Mouse (Mus musculus): Measurements from ENCODE around the gene Otulin.
A peak's percentile ranks its signal among the peaks of the same experiment; 100 is the strongest.

Otulin gene

DNA sequence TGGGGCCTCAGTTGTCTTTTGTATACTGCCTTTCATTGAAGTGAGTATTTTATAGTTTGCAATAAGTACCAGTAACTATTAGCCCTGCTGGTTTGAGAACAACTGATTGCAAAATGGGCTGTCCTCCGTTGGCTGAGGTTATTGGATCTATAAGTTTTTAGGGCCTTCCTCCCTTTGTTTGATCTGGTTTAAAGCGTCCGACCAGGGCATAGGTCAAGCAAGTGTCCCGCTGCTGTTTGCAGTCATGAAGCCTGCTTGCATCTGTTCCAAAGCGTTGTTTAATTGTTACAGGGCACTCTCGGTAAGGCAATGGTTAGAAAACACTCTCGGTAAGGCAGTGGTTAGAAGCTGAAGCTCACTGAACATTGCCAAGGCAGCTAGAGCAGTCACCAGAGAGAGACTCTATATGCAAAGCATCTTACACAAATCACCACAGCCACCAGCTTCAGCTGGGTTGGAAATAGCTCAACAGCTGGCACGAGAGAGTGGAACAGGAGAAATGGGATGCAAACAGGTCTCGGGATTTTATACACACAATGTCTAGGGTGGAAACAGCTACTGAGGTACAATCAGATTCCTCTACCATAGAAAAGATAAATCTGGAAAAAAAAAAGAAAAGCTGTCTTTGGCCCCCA, 80.0 kb downstream of the Otulin start:
- DNase-seq (ENCODE audit: inconsistent ontology term): no peak

DNA sequence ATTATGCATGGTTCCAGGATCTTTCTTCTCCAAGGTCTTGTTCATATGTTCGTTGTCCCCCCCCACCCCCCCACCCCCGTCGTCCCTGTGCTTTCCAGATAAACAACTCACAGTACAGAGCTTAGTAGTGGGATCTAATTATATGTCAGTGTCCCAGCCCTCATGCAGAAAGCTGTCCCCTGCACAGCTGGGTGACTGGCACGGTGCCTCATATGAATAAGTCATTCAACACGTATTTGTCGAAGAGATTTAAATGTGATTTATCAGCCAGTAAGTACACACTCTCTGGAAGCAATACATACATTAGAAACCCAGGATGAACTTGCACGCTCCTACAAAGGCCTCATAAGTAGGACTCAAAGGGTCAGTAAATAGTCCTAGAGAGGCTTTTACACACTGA, 80.6 kb downstream of the Otulin start:
- DNase-seq (ENCODE audit: inconsistent ontology term): no peak

DNA sequence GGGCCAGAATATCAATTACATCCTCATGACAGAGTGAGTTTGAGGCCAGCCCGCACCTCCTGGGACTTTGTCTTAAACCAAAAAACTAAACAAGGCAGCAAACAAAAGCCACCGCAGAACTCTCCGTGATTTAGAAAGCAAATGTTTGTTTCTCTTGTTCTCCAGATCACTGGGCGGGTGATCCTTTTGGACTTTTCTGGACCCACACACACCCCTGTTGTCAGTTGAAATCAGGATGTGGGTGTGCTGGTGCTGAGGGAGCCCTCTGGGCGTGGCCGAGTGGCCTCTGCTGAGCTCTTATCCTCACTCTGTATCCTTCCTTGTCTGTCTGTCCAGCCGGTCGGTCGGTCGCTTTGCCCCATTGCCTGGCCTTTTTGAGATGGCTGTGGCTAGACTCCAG, 81.4 kb downstream of the Otulin start:
- DNase-seq (ENCODE audit: inconsistent ontology term): no peak

GRCm38 (mm10) chr15:27548110-27548509, 82.4 kb downstream of the Otulin start:
- no peak for DNase-seq (ENCODE audit: inconsistent ontology term)

DNA sequence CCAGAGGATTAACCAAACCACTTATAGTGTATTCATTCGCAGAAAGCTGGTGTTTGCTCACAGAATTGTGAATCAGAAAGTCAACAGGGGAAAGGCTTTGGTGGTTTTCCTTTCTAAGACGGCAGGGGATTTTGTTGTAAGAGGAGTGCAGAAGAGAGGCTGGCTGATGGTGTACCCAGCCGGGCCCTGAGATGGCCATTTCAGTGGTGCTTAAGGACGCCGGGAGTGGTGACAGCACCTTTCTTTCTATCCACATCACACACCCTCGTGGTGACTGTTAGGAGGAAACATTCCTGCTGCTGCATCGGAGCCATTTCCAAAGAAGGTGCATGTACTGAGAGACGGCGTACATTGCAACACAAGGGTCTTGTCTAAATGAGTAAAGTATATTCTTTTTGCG, 85.3 kb downstream of the Otulin start:
- no peak for DNase-seq (ENCODE audit: inconsistent ontology term)

DNA sequence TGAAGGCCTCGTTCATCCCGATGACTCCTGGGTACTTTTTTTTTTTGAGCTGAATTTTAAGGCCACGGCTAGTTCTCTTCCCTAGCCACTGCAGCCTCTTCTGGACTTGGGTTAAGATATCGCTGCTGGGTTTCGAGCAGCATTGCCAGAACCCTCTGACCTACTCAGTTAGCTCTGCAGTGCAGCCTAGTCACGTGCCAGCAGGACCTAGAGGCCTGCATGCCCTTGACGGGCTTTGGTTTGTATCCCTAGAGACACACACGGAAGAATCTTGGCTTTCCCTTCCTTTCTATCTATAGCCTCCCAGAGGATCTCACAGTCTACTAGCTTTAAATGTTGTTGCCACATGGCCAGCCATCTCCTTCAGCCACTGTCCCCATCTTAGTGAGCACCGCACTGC, 90.7 kb downstream of the Otulin start:
- no peak for DNase-seq (ENCODE audit: inconsistent ontology term)

DNA sequence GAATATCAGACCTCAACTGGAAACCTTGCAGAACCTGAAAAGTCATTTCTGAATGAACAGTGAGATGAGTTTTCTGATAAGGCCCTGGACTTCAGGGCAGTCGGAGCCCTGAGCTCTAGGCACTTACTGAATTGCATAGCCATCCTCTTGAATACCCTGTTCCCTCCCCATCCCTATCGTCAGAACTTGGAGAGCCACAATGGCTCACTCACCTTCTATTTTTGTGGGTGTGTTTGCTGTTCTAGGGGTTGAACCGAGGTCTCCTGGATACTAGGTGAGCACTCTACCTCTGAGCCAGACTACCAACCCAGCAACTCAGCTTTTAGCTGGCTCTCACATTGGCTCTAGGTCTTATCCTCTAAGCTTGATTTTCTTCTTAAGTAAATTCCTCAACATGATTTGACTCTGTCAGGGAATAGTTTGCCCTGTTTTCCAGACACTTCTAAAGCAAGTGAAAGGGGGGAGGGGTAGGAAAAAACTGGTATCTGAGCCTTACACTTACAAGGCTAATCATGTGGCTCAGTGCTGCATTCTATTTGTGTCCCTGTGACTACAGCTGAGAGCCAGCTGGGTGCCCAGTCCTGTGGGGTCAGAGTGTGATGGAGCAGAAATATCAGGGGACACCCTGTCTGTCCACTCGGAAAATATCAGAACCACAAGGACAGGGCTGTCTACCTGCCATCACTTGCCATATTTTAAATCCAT, 92.8 kb downstream of the Otulin start:
- no peak for DNase-seq (ENCODE audit: inconsistent ontology term)

- DNase-seq (ENCODE audit: inconsistent ontology term): peak; percentile 20
Observed at GRCm38 (mm10) chr15:27536771-27537170, 93.7 kb downstream of the Otulin start.

GRCm38 (mm10) chr15:27536186-27536585, 94.3 kb downstream of the Otulin start:
- DNase-seq (ENCODE audit: inconsistent ontology term): no peak

DNA sequence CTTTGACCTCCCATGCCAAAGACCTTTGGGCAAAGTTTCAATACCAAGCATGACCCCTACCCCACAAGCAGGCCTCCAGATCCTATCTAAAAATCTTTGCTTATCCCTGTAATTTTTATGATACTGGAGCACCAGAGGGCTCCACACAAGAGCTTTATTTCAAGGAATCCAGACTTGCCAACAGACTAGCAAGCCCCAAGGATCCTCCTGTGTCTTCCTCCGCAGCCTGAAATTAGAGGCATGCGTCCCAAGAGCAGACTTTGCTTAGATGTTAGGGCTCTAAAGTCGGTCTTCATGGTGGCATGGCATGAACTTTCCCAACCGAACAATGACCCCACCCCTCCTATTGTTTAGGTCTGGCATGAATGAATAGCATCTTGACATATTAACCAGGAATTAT, 94.8 kb downstream of the Otulin start:
- no peak for DNase-seq (ENCODE audit: inconsistent ontology term)

DNA sequence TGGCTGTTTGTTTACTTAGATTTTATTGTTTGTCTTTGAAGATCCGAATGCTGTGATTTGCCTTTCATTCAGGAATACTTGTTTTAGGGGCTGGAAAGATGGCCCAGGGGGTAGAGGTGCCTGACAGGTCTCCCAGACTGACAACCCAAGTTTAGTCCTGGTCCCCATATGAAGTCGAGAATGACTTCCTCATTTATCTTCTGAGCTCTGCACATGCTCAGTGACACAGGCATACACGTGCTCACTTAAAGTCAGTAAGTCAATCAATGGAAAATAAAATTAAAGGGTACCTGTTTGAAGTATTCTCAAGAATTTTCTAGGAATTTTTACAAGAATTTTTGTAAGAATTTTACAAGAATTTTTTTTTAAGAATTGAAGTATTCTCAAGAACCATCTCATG, 97.5 kb downstream of the Otulin start:
- no peak for DNase-seq (ENCODE audit: inconsistent ontology term)

- no peak for DNase-seq (ENCODE audit: inconsistent ontology term)
Observed at GRCm38 (mm10) chr15:27530023-27530422, 100.5 kb downstream of the Otulin start.

- DNase-seq (ENCODE audit: inconsistent ontology term): no peak
Observed at GRCm38 (mm10) chr15:27528896-27529295, 101.6 kb downstream of the Otulin start.

DNA sequence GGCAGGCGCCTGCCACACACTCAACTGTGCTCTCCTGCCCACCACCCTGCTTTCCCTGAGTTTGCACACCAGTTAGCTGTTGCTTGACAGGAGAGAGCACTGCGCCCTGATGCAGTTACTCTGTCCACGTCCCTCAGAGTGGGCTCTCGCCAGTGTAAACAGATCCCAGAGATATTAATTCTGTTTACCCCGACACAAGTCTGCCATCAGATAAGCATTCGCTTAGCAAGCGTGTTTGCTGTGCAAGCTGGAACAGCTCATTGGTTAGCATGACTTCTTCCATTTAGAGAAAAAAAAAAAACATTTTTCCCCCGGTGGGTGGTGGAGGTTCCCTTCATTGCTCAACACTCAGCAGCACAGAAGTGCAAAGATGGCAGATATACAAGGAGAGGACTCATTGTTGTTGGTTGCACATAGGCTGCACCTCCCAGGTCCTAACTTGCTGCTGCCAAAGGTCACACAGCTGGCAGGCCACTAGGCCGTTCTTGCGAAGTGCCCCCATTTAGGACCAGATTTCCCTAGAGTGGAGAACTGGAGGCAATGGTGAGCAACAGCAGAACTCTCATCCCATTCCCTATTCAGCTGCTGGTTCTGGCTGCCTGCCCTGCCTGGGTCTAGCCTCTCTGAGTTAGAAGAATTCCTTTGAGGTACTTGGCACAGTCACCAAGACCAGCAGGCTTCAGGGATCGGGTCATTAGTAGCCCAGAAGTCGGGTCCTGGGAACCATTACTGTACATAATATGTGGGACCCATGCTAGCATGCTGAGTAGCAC, 105.1 kb downstream of the Otulin start:
- DNase-seq (ENCODE audit: inconsistent ontology term): peak; percentile 64

GRCm38 (mm10) chr15:27519857-27520256, 110.6 kb downstream of the Otulin start:
- no peak for DNase-seq (ENCODE audit: inconsistent ontology term)

GRCm38 (mm10) chr15:27518026-27518425, 112.5 kb downstream of the Otulin start:
- DNase-seq (ENCODE audit: inconsistent ontology term): no peak

DNA sequence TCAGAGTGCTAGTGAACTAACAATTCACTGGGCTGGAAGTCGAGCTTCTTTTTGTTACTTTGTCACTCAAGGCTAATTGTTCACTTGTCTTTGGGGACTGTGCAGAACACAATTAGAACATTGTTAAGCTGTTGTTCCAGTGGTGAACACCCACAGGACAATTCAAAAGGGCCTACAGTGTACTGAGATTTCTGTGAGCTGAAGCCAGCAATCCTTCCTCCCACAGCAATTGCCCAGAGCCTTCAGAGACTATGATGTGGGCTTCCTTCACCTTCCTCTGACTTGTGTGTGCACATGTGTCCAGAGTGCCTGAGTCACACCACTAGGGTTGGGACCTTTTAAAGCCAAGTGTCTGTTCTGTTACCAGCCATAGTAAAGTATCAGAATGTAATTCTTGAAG, 113.6 kb downstream of the Otulin start:
- no peak for DNase-seq (ENCODE audit: inconsistent ontology term)

GRCm38 (mm10) chr15:27508982-27509381, 121.5 kb downstream of the Otulin start:
- DNase-seq (ENCODE audit: inconsistent ontology term): no peak

- DNase-seq (ENCODE audit: inconsistent ontology term): no peak
Observed at GRCm38 (mm10) chr15:27508169-27508568, 122.3 kb downstream of the Otulin start.

DNA sequence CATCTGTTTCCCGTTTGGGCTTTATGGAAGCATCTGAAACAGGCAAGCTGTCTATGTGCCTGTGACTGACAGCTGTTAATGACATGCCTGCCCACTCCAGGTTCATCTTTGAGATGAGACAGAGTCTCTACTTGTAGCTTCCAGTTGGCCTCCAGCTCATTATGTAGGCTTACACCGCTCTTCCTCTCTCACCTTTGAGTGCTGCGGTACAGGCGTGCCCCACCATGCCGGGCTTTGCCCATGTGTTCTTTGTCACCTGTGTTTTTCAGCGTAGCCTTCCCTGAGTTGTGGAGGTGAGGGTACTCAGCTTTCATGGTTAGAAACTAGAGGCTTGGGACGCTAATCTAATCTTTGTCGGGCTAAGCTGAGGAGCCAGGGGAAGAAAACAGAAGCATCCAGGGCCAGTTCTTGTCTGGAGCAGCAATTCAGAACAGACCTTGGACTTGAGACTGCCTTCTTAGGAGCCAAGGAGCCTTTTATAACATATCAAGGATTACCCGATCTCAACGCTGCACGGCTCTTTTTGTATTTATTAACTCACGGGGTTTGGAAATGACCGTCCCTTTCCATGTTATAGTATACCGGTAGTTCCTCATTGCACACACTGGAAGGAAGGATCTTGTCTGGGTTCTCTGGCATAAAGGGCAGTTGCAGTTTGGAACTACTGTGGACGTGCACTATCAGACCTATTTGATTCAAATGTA, 123.4 kb downstream of the Otulin start:
- no peak for DNase-seq (ENCODE audit: inconsistent ontology term)

GRCm38 (mm10) chr15:27506127-27506886, 124.2 kb downstream of the Otulin start:
- peak; percentile 35 for DNase-seq (ENCODE audit: inconsistent ontology term)
